Mouse (Mus musculus) bone marrow macrophage, adult 2 months (primary cell): ENCODE results near the gene Col23a1.

Experiments
- CTCF ChIP-seq: IDR thresholded peaks from 2 replicates; pipeline ENCODE4 v1.5.1; 2012; ENCODE audit warnings: low read depth, mild to moderate bottlenecking, low read length, moderate library complexity
- POLR2A ChIP-seq: IDR thresholded peaks from 2 replicates; pipeline ENCODE4 v1.6.1; 2012; ENCODE audit warnings: mild to moderate bottlenecking, low read depth, low read length, borderline replicate concordance

GRCm38 (mm10) chr11:51388892-51389340 lies 99.2 kb downstream of the Col23a1 start:
- TF ChIP-seq CTCF, result no peak
- no peak for TF ChIP-seq POLR2A
